Mouse (Mus musculus) midbrain, embryonic 10.5 days (tissue): ENCODE results near the gene Zc3h7b. TPM values are rescaled to one million over a fixed set of nuclear protein-coding genes. Genes with fewer than 3 reads are reported as not detected.

Experiments used
- DNase-seq: peaks from one replicate; pipeline ENCODE4 v3.0.0-alpha.2; 2017; ENCODE audit warnings: low spot score
- H3K27ac ChIP-seq: fragments of 300-500 bp; sonication (generic); replicated peaks from 2 replicates; pipeline ENCODE4 v1.5.1; 2016; ENCODE audit warnings: mild to moderate bottlenecking
- H3K27me3 ChIP-seq: fragments of 300-500 bp; sonication (generic); 2 replicates; pipeline ENCODE4 v1.6.1; 2016; ENCODE audit warnings: low read depth, mild to moderate bottlenecking; ENCODE audit not compliant: poor library complexity, severe bottlenecking
- H3K36me3 ChIP-seq: fragments of 300-500 bp; sonication (generic); 2 replicates; pipeline ENCODE4 v1.6.1; 2016; ENCODE audit warnings: mild to moderate bottlenecking, moderate library complexity
- H3K4me1 ChIP-seq: fragments of 300-500 bp; sonication (generic); 2 replicates; pipeline ENCODE4 v1.6.1; 2016
- H3K4me3 ChIP-seq: fragments of 300-500 bp; sonication (generic); 2 replicates; pipeline ENCODE4 v1.5.1; 2016; ENCODE audit warnings: mild to moderate bottlenecking, moderate library complexity
- H3K9me3 ChIP-seq: fragments of 300-500 bp; sonication (generic); replicated peaks from 2 replicates; pipeline ENCODE4 v1.6.1; 2016; ENCODE audit warnings: mild to moderate bottlenecking
- WGBS: fragments of 180-500 bp; shearing (Covaris S2); methylation state at CpG from one replicate; pipeline ENCODE4 v1.1.7; 2016; 5-methylcytosine and 5-hydroxymethylcytosine counted together
- polyA plus RNA-seq: library from polyadenylated mRNA; unstranded; fragments of >200 nt; fragmentation: Nextera tagmentation; extraction: Ambion mirVana; gene quantifications from 2 replicates; pipeline ENCODE4 v1.2.1, GENCODE M21; 2016

Zc3h7b gene
- polyA plus RNA-seq, 1 experiment from 2014 or later, result 36.3 TPM

GRCm38 (mm10) chr15:81802941-81803351, 58.1 kb downstream of the Zc3h7b start:
- whole genome bisulfite sequencing, result 14% methylated on average over 8 of the region's 8 CpGs
- Histone ChIP-seq H3K27me3 (peaks cover 13% of the 10 kb centered on the region), H3K9me3 (no peaks in the 10 kb centered on the region), H3K36me3 (peaks cover under 1% of the 10 kb centered on the region; the same call in 1 of the 2 replicates), H3K4me3 (peak overlapping the region; percentile 40), H3K4me1 (peaks cover 28% of the 10 kb centered on the region), H3K27ac (peak overlapping the region; percentile 72)
- DNase-seq, result no peak

- WGBS, result 64% methylated on average over 4 of the region's 4 CpGs
- Histone ChIP-seq H3K36me3 (no peaks in the 10 kb centered on the region), H3K4me3 (no peak overlapping the region), H3K4me1 (peaks cover 28% of the 10 kb centered on the region), H3K27ac (0 out of 2 replicates have a peak overlapping the region, but pooled peaks have one; percentile 72), H3K27me3 (peaks cover 13% of the 10 kb centered on the region), H3K9me3 (no peaks in the 10 kb centered on the region)
- no peak for DNase-seq
Measured at GRCm38 (mm10) chr15:81803425-81803951, 58.6 kb downstream of the Zc3h7b start.

GRCm38 (mm10) chr15:81804172-81804571, 59.3 kb downstream of the Zc3h7b start:
- H3K4me1 ChIP-seq, result peaks cover 31% of the 10 kb centered on the region
- DNase-seq, result no peak
- 37% methylated on average over 1 of the region's 1 CpGs for WGBS
- peaks cover 16% of the 10 kb centered on the region for H3K27me3 ChIP-seq
- H3K9me3 ChIP-seq, result no peaks in the 10 kb centered on the region
- no peak overlapping the region for H3K4me3 ChIP-seq
- no peak overlapping the region for H3K27ac ChIP-seq
- H3K36me3 ChIP-seq, result no peaks in the 10 kb centered on the region

- no peak overlapping the region for H3K27ac ChIP-seq
- peaks cover 17% of the 10 kb centered on the region for H3K27me3 ChIP-seq
- H3K9me3 ChIP-seq, result no peaks in the 10 kb centered on the region
- 82% methylated on average over 3 of the region's 3 CpGs for WGBS
- H3K4me1 ChIP-seq, result peaks cover 38% of the 10 kb centered on the region
- no peak overlapping the region for H3K4me3 ChIP-seq
- no peaks in the 10 kb centered on the region for H3K36me3 ChIP-seq
- no peak for DNase-seq
Measured at GRCm38 (mm10) chr15:81804883-81805282, 60.0 kb downstream of the Zc3h7b start.

- no peaks in the 10 kb centered on the region for H3K36me3 ChIP-seq
- 72% methylated on average over 6 of the region's 6 CpGs for WGBS
Measured at GRCm38 (mm10) chr15:81805624-81806023, 60.8 kb downstream of the Zc3h7b start.

GRCm38 (mm10) chr15:81806621-81807404, 62.0 kb downstream of the Zc3h7b start:
- DNase-seq, result no peak
- no peaks in the 10 kb centered on the region for H3K9me3 ChIP-seq
- no peaks in the 10 kb centered on the region for H3K36me3 ChIP-seq
- H3K27me3 ChIP-seq, result peaks cover 17% of the 10 kb centered on the region
- 83% methylated on average over 4 of the region's 4 CpGs for WGBS
- H3K4me3 ChIP-seq, result no peak overlapping the region
- H3K4me1 ChIP-seq, result peaks cover 54% of the 10 kb centered on the region
- H3K27ac ChIP-seq, result no peak overlapping the region

More at GRCm38 (mm10) chr15:81805624-81806023, 60.8 kb downstream of the Zc3h7b start:
- Histone ChIP-seq H3K4me3 (no peak overlapping the region), H3K27me3 (peaks cover 17% of the 10 kb centered on the region), H3K4me1 (peaks cover 46% of the 10 kb centered on the region), H3K9me3 (no peaks in the 10 kb centered on the region), H3K27ac (no peak overlapping the region)
- DNase-seq, result no peak

- Histone ChIP-seq H3K4me1 (peaks cover 55% of the 10 kb centered on the region), H3K36me3 (no peaks in the 10 kb centered on the region), H3K9me3 (no peaks in the 10 kb centered on the region), H3K4me3 (no peak overlapping the region), H3K27ac (no peak overlapping the region), H3K27me3 (peaks cover 4% of the 10 kb centered on the region; the same call in 1 of the 2 replicates)
- DNase-seq, result no peak
- 76% methylated on average over 2 of the region's 2 CpGs for WGBS
Measured at GRCm38 (mm10) chr15:81808799-81809198, 63.9 kb downstream of the Zc3h7b start.

- peak overlapping the region; percentile 86 for H3K4me3 ChIP-seq
- 63% methylated on average over 1 of the region's 1 CpGs for WGBS
- no peaks in the 10 kb centered on the region for H3K36me3 ChIP-seq
- H3K27ac ChIP-seq, result peak overlapping the region; percentile 91
- H3K27me3 ChIP-seq, result 0 out of 2 replicates have a peak, but pooled peaks cover 4% of the 10 kb centered on the region
- DNase-seq, result no peak
- no peaks in the 10 kb centered on the region for H3K9me3 ChIP-seq
- peaks cover 55% of the 10 kb centered on the region for H3K4me1 ChIP-seq
Measured at GRCm38 (mm10) chr15:81809550-81809949, 64.7 kb downstream of the Zc3h7b start.

GRCm38 (mm10) chr15:81810150-81810549, 65.3 kb downstream of the Zc3h7b start:
- WGBS, result under 1% methylated on average over 10 of the region's 10 CpGs
- DNase-seq, result peak; percentile 62

GRCm38 (mm10) chr15:81810671-81811598, 66.1 kb downstream of the Zc3h7b start:
- H3K27me3 ChIP-seq, result 0 out of 2 replicates have a peak, but pooled peaks cover 4% of the 10 kb centered on the region
- WGBS, result under 1% methylated on average over 89 of the region's 89 CpGs
- H3K4me1 ChIP-seq, result peaks cover 52% of the 10 kb centered on the region
- H3K4me3 ChIP-seq, result peak overlapping the region; percentile 86
- peak overlapping the region; percentile 91 for H3K27ac ChIP-seq
- DNase-seq, result peak; percentile 98
- peaks cover 11% of the 10 kb centered on the region for H3K36me3 ChIP-seq
- H3K9me3 ChIP-seq, result no peaks in the 10 kb centered on the region

More at GRCm38 (mm10) chr15:81810150-81810549, 65.3 kb downstream of the Zc3h7b start:
- Histone ChIP-seq H3K9me3 (no peaks in the 10 kb centered on the region), H3K36me3 (peaks cover 3% of the 10 kb centered on the region), H3K4me3 (peak overlapping the region; percentile 86), H3K27me3 (0 out of 2 replicates have a peak, but pooled peaks cover 4% of the 10 kb centered on the region), H3K4me1 (peaks cover 55% of the 10 kb centered on the region), H3K27ac (peak overlapping the region; percentile 91)

GRCm38 (mm10) chr15:81811599-81811996, 66.7 kb downstream of the Zc3h7b start:
- DNase-seq, result no peak
- peak overlapping the region; percentile 86 for H3K4me3 ChIP-seq
- 0 out of 2 replicates have a peak, but pooled peaks cover 4% of the 10 kb centered on the region for H3K27me3 ChIP-seq
- WGBS, result under 1% methylated on average over 26 of the region's 26 CpGs
- peaks cover 18% of the 10 kb centered on the region for H3K36me3 ChIP-seq
- H3K4me1 ChIP-seq, result peaks cover 52% of the 10 kb centered on the region
- H3K27ac ChIP-seq, result peak overlapping the region; percentile 91
- no peaks in the 10 kb centered on the region for H3K9me3 ChIP-seq

GRCm38 (mm10) chr15:81812287-81812686, 67.4 kb downstream of the Zc3h7b start:
- DNase-seq, result no peak
- Histone ChIP-seq H3K4me1 (peaks cover 52% of the 10 kb centered on the region), H3K27me3 (0 out of 2 replicates have a peak, but pooled peaks cover 4% of the 10 kb centered on the region), H3K27ac (peak overlapping the region; percentile 91), H3K4me3 (peak overlapping the region; percentile 86), H3K36me3 (peaks cover 25% of the 10 kb centered on the region), H3K9me3 (no peaks in the 10 kb centered on the region)
- WGBS, result 39% methylated on average over 3 of the region's 3 CpGs
